Mouse (Mus musculus) heart, embryonic 16.5 days (tissue): ENCODE measurements around the gene Lta. TPM values are rescaled to one million over a fixed set of nuclear protein-coding genes. Genes with fewer than 3 reads are reported as not detected.

Source experiments
- ATAC-seq: fragments of 200-750 bp; cut with Nextera tagmentation; replicated peaks from 2 replicates; pipeline ENCODE4 v1.8.0; 2017; ENCODE audit warnings: moderate number of reproducible peaks; ENCODE audit not compliant: insufficient read depth, low FRiP score; ENCODE audit errors: extremely low read depth
- H3K27ac ChIP-seq: fragments of 300-500 bp; sonication (generic); 2 replicates; pipeline ENCODE4 v1.5.1; 2014; ENCODE audit warnings: mild to moderate bottlenecking, low read length, control low read depth, moderate library complexity
- H3K27me3 ChIP-seq: fragments of 300-500 bp; sonication (generic); 2 replicates; pipeline ENCODE4 v1.6.1; 2014; ENCODE audit warnings: low read length, mixed read lengths; ENCODE audit not compliant: control insufficient read depth, insufficient read depth
- H3K36me3 ChIP-seq: fragments of 300-500 bp; sonication (generic); 2 replicates; pipeline ENCODE4 v1.6.1; 2014; ENCODE audit not compliant: control insufficient read depth, insufficient read depth
- H3K4me1 ChIP-seq: fragments of 300-500 bp; sonication (generic); 2 replicates; pipeline ENCODE4 v1.6.1; 2014; ENCODE audit warnings: low read length, mixed read lengths; ENCODE audit not compliant: control insufficient read depth, insufficient read depth
- H3K4me2 ChIP-seq: fragments of 300-500 bp; sonication (generic); 2 replicates; pipeline ENCODE4 v1.6.1; 2014; ENCODE audit warnings: low read depth, mild to moderate bottlenecking, control low read depth, low read length
- H3K4me3 ChIP-seq: fragments of 300-500 bp; sonication (generic); 2 replicates; pipeline ENCODE4 v1.5.1; 2014; ENCODE audit warnings: mild to moderate bottlenecking, control low read depth, low read length
- H3K9ac ChIP-seq: fragments of 300-500 bp; sonication (generic); 2 replicates; pipeline ENCODE4 v1.6.1; 2014; ENCODE audit warnings: low read length, control low read depth
- H3K9me3 ChIP-seq: fragments of 300-500 bp; sonication (generic); replicated peaks from 2 replicates; pipeline ENCODE4 v1.6.1; 2016; ENCODE audit warnings: low read length; ENCODE audit not compliant: control insufficient read depth
- WGBS: fragments of 180-500 bp; shearing (Covaris S2); extraction: QIAGEN DNeasy Blood & Tissue Kit; methylation state at CpG from one replicate; pipeline ENCODE4 v1.1.7; 2014; 5-methylcytosine and 5-hydroxymethylcytosine counted together
- polyA plus RNA-seq: library from polyadenylated mRNA; unstranded; fragments of >200 nt; fragmentation: Nextera tagmentation; extraction: Ambion mirVana; gene quantifications from 2 replicates; pipeline ENCODE4 v1.2.1, GENCODE M21; 2015

The Lta gene
- polyA plus RNA-seq, 1 experiment from 2014 or later: 0.79 TPM

GRCm38 (mm10) chr17:35193881-35194843 is 11.0 kb downstream of the Lta start, which contains the start of gene Ltb:
Ltb (plus strand) TSS chr17:35194439.
- 0 out of 2 replicates have a peak, but pooled peaks have one; percentile 17 for ATAC-seq
- Histone ChIP-seq H3K27me3 (peaks cover 22% of the 10 kb centered on the region), H3K9ac (peak within 1 kb of the TSS; percentile 70), H3K9me3 (no peaks in the 10 kb centered on the region), H3K4me1 (peaks cover 10% of the 10 kb centered on the region), H3K27ac (peak within 1 kb of the TSS; percentile 52; the same call in 1 of the 2 replicates), H3K36me3 (no peaks in the 10 kb centered on the region), H3K4me3 (peak within 1 kb of the TSS; percentile 61), H3K4me2 (peak within 1 kb of the TSS; percentile 86)
- 44% methylated on average over 28 of the region's 28 CpGs for WGBS

DNA sequence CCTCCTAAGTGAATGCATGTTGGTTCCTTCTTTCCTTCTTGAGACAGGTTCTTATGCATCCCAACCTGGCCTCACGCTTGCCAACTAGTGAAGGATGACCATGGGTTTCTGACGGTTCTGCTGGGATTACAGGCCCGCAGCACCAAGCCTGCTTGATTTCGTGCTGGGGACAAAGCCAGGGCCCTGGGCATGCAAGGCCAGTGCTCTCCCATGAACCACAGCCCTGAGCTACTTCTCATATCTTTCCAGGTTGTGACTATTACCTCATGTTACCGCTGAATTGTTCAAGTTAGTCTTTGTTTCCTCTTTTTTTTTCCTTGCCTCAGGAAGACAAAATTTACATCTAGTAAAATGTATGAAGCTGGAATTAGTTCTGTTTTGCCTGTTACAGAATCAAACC is 12.2 kb downstream of the Lta start:
- Histone ChIP-seq H3K27me3 (peaks cover 18% of the 10 kb centered on the region), H3K36me3 (no peaks in the 10 kb centered on the region), H3K4me1 (peaks cover 10% of the 10 kb centered on the region), H3K9me3 (no peaks in the 10 kb centered on the region), H3K27ac (no peak overlapping the region), H3K4me2 (no peak overlapping the region), H3K4me3 (no peak overlapping the region), H3K9ac (no peak overlapping the region)
- WGBS: 78% methylated on average over 5 of the region's 5 CpGs
- no peak for ATAC-seq

- WGBS: 46% methylated on average over 2 of the region's 2 CpGs
- Histone ChIP-seq H3K27me3 (peaks cover 14% of the 10 kb centered on the region), H3K4me3 (no peak overlapping the region), H3K9me3 (no peaks in the 10 kb centered on the region), H3K27ac (no peak overlapping the region), H3K4me1 (peaks cover 10% of the 10 kb centered on the region), H3K4me2 (no peak overlapping the region), H3K9ac (no peak overlapping the region), H3K36me3 (no peaks in the 10 kb centered on the region)
- ATAC-seq: no peak
Observed at GRCm38 (mm10) chr17:35191723-35192122, 13.4 kb downstream of the Lta start.

DNA sequence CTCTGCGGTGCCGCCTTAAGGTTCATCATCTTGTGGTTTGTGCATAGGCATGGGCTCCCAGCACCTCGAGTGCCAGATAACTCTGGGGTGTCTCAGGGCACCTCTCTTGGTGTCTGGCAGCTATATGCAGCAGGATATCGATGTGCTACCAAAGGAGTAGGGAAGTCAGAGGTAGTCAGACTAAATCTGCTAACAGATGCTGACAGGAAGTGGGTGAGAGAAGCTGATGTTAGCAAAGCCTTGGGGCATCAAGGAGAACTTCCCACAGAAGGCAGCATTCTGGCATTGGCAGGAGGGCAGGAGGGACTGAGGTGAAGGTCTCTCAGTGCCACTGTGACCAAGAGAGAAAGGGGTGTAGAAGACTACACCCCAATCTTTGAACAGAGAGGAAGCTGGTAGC is 15.1 kb downstream of the Lta start:
- Histone ChIP-seq H3K9ac (no peak overlapping the region), H3K36me3 (no peaks in the 10 kb centered on the region), H3K4me1 (peaks cover under 1% of the 10 kb centered on the region), H3K4me2 (no peak overlapping the region), H3K27me3 (peaks cover 6% of the 10 kb centered on the region), H3K27ac (peak overlapping the region; percentile 8; the same call in 1 of the 2 replicates), H3K4me3 (no peak overlapping the region), H3K9me3 (no peaks in the 10 kb centered on the region)
- ATAC-seq: no peak
- 56% methylated on average over 4 of the region's 4 CpGs for WGBS

- peak overlapping the region; percentile 24; the same call in 1 of the 2 replicates for H3K27ac ChIP-seq
- H3K4me2 ChIP-seq: no peak overlapping the region
- 41% methylated on average over 1 of the region's 1 CpGs for WGBS
- H3K9ac ChIP-seq: no peak overlapping the region
- 0 out of 2 replicates have a peak, but pooled peaks cover 2% of the 10 kb centered on the region for H3K27me3 ChIP-seq
- no peak overlapping the region for H3K4me3 ChIP-seq
- ATAC-seq: no peak
- H3K4me1 ChIP-seq: no peaks in the 10 kb centered on the region
- no peaks in the 10 kb centered on the region for H3K9me3 ChIP-seq
- H3K36me3 ChIP-seq: no peaks in the 10 kb centered on the region
Observed at GRCm38 (mm10) chr17:35189186-35189585, 16.0 kb downstream of the Lta start.

DNA sequence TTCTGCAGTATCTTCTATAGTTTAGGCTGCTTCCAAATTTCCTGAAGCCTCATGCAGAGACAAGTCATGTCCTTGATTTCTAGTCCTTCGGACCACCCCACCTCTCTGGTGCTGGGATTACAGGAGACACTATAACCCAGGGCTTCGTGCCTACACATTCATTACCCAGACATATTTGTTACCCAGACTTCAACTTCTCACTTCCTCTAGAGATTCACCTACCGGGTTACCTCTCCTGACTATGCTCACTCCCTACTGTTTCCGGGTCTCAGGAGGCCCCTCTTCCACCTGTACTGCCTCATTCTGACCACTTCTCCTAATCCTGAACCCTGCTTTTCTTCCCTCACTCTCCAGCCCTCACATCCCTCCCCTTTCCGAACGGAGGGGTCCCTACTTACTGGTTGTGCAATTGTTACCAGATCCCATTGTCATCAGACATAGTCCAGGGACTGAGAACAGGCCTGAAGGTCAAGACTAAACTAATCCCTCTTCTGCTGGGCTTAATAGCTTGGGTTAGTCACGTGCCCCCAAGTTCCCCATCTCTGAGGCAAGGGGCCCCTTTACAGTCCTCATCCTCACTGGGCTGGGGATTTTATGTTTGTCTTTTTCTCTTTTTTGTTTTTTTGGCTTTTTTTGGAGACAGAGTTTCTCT is 17.1 kb downstream of the Lta start, which contains the start of gene Lst1:
TSS of gene Lst1 (minus strand) at position 481 of the 652 bp plus-strand sequence.
- Histone ChIP-seq H3K9ac (no peak within 1 kb of the TSS), H3K27ac (peak within 1 kb of the TSS; percentile 40), H3K4me3 (no peak within 1 kb of the TSS), H3K27me3 (no peaks in the 10 kb centered on the region), H3K4me1 (no peaks in the 10 kb centered on the region), H3K36me3 (no peaks in the 10 kb centered on the region), H3K4me2 (no peak within 1 kb of the TSS), H3K9me3 (no peaks in the 10 kb centered on the region)
- no peak for ATAC-seq
- 67% methylated on average over 7 of the region's 7 CpGs for WGBS

DNA sequence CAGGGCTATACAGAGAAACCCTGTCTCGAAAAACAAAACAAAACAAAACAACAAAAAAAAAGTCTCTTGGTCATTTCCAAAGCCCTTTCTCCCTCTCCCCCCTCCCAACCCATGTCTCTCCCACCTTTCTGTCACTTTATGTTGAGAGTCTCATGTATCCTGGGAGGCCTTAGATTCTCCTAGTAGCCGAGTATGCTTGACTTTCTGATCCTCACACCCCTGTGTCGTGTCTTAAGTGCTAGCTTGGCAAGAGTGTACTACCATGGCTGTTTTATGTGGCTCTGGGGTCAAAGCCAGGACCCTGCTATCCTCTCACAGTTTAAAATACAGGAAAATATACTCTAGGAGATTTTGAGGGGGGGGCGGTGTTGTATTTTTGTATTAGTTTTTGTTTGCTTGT is 17.8 kb downstream of the Lta start:
- no peak for ATAC-seq
- 74% methylated on average over 4 of the region's 4 CpGs for WGBS

GRCm38 (mm10) chr17:35186681-35187080 is 18.5 kb downstream of the Lta start:
- Histone ChIP-seq H3K36me3 (no peaks in the 10 kb centered on the region), H3K9ac (peak overlapping the region; percentile 63)
- ATAC-seq: 0 out of 2 replicates have a peak, but pooled peaks have one; percentile 8

More for the DNA sequence above, 17.8 kb downstream of the Lta start:
- H3K27ac ChIP-seq: 0 out of 2 replicates have a peak overlapping the region, but pooled peaks have one; percentile 24
- H3K9me3 ChIP-seq: no peaks in the 10 kb centered on the region
- no peak overlapping the region for H3K4me2 ChIP-seq
- no peaks in the 10 kb centered on the region for H3K4me1 ChIP-seq
- no peaks in the 10 kb centered on the region for H3K36me3 ChIP-seq
- no peak overlapping the region for H3K9ac ChIP-seq
- H3K4me3 ChIP-seq: no peak overlapping the region
- no peaks in the 10 kb centered on the region for H3K27me3 ChIP-seq

More at GRCm38 (mm10) chr17:35186681-35187080, 18.5 kb downstream of the Lta start:
- H3K4me2 ChIP-seq: peak overlapping the region; percentile 65
- no peaks in the 10 kb centered on the region for H3K4me1 ChIP-seq
- no peaks in the 10 kb centered on the region for H3K9me3 ChIP-seq
- 4% methylated on average over 4 of the region's 4 CpGs for WGBS
- peak overlapping the region; percentile 11 for H3K27ac ChIP-seq
- peak overlapping the region; percentile 57 for H3K4me3 ChIP-seq
- no peaks in the 10 kb centered on the region for H3K27me3 ChIP-seq
